Mouse (Mus musculus) cerebellum, adult 11-12 months (tissue): ENCODE measurements around the gene Synpo2l.
A peak's percentile ranks its signal among the peaks of the same experiment; 100 is the strongest.
"Not testable (repeated sequence)": the region's sequence is repeated elsewhere in the genome, so short reads cannot be mapped to it uniquely, and the experiment has no call there.

Experiments
- DNase-seq: peaks from one replicate; pipeline ENCODE4 v3.0.0; 2022

Gene Synpo2l

GRCm38 (mm10) chr14:20639918-20640619, 28.1 kb downstream of the Synpo2l start:
- peak; percentile 51 for DNase-seq

DNA sequence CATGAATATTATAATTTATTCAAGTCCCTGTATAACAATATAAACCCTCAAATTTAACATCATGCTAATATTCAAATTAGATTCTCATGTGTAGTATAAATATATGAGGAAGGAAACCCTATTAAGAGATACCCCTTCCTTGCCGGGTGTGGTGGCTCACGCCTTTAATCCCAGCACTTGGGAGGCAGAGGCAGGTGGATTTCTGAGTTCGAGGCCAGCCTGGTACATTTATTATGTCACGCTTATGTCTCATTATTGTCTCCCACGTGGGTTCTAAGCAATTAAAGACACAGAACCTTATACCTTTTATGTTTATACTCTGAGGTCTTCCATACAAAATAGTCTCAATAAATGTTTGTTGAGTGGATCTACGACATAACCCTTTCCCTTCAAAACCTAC, 29.5 kb downstream of the Synpo2l start:
- no peak for DNase-seq

GRCm38 (mm10) chr14:20637818-20638574, 30.2 kb downstream of the Synpo2l start:
- DNase-seq: no peak

DNA sequence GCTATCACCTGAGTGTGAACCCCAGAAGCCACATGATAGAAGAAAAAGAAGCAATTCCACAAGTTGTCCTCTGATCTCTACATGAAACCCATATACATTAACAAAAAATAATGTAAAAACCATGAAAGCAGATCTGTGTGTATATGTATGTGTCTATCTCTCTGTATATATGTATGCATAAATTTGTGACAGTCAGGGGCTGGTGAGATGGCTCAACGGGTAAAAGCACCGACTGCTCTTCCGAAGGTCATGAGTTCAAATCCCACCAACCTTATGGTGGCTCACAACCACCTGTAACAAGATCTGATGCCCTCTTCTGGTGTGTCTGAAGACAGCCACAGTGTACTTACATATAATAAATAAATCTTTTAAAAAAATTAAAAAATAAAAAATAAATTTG, 31.2 kb downstream of the Synpo2l start:
- DNase-seq: not testable (repeated sequence)

DNA sequence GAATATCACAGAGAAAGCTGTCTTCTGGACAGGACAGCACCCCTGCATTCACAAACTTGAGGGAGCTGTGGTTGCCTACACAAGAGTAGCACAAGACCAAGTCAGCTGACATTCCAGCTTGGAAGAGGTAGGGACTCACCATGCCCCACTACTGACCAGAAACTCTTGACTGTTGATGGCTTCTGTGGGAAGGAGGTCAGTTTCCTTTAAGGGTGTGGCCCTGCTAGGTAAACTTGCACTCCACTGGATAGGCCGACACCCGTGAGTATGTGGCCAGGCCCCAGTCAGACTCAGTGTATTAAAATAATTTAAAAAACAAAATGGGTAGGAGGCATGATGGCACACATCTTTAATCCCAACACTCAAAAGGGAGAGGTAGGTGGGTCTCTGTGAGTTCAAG, 32.6 kb downstream of the Synpo2l start:
- no peak for DNase-seq

DNA sequence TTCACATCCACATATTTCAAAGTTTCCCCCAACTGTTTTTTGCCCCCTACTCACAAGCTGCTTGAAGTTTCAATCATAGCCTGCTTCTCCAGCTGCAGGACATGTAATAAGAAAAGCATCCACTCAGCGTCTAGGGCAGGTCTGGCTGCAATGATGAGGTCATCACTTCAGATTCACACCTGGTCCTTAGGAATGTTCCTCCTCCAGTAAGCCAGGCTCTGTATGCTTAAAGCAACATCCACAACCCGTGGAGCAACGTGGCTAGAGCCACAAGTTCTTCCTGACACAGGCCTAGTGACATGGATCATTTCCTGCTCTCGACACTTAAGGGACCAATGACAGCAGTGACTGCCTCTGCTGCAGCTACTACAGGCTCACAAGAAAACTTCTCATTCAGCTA, 36.9 kb downstream of the Synpo2l start:
- no peak for DNase-seq

- peak; percentile 37 for DNase-seq
Measured at GRCm38 (mm10) chr14:20626971-20627370, 41.2 kb downstream of the Synpo2l start.

GRCm38 (mm10) chr14:20626447-20626846, 41.7 kb downstream of the Synpo2l start:
- DNase-seq: no peak

DNA sequence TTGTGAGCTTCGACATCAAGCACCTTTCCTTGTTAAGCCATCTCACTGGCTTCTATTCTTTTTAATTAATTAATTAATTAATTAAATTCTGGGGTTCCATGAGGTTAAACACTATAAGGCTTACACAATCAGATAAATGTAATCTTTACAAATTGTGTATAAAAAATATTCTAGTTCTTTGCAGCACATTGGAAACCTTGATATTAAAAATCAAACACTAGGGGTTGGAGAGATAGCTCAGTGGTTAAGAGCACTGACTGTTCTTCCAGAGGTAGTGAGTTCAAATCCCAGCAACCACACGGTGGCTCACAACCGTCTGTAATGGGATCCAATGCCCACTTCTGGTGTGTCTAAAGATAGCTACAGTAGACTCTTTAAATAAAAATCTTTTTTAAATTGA, 45.2 kb downstream of the Synpo2l start:
- DNase-seq: no peak

GRCm38 (mm10) chr14:20622412-20622811, 45.7 kb downstream of the Synpo2l start:
- DNase-seq: no peak

- DNase-seq: no peak
Measured at GRCm38 (mm10) chr14:20621903-20622302, 46.3 kb downstream of the Synpo2l start.

DNA sequence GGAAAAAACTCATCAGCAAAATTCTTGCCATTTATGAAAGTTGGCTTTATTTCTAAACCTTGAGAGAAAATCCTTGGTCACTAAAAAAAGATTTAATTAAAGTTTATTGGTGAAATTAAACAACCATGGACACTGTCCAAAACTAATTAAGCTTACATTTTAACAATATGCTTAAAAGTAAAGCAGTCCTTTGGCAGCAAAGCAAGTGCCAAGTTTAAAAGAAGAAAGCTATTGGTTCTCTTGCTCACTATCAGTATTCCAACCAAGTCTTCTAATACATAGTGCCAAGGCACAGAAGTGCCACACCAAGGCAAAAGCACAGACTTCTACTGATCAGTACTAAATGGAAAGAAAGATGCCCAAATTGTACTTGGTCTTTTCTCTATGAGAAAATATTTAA, 49.0 kb downstream of the Synpo2l start:
- no peak for DNase-seq

- DNase-seq: no peak
Measured at GRCm38 (mm10) chr14:20618211-20618610, 49.9 kb downstream of the Synpo2l start.

DNA sequence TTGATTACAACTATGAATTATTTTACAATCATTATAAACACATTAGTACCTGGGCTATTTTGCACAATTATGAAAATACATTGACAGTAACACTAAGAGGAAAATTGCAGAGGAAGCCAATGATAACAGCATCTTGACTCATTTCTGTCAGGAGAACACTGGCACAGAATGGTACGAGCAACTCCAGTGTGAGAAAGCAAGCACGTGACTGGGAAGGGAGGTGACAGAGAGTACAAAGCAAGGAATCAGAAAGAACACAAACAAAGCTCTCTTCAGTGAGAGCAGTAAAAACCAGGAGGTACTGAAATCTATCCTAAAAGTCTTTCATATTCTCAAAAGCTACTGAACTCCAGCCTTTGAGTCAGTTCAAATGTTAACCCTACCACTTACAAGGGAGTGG, 51.7 kb downstream of the Synpo2l start:
- no peak for DNase-seq

DNA sequence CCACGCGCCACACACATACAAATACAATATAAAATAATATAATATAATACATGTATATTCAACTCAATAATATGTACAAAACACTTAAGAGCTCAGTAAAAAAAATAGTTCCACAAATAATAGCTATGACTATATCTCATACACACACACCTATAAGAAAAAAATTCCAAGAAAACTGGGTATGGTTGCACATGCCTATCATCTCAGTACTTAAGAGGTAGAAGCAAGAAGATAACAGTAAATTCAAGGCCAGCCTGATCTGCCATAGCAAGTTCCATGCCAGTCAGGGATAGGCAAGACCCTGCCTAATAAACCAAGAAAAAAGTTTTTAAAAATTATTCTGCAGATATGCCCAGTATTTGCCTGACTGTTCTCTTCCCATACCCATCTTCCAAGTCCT, 53.1 kb downstream of the Synpo2l start:
- DNase-seq: no peak

DNA sequence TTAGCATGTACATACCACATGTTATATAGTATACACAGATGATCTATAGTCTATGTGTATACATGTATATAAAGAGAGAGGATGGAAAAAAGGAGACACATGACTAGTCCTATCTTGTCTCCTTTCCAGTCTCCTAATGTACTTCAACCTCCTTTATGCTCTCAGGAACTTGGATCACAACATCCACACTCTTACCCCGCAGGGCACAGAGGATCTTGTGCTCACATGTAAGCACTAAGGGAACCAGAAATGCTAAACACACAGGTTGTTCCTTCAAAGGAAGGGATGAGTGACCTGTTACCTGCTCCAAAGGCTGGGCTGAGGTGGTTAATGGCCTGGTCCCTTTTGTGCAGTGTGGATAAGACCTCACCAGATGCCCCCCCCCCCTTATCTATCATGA, 55.3 kb downstream of the Synpo2l start:
- DNase-seq: no peak

GRCm38 (mm10) chr14:20610146-20610545, 58.0 kb downstream of the Synpo2l start:
- DNase-seq: no peak

- DNase-seq: no peak
Measured at GRCm38 (mm10) chr14:20609519-20609918, 58.6 kb downstream of the Synpo2l start.
